Mouse (Mus musculus): ENCODE data around the gene Rhoj. TPM values are rescaled to one million over a fixed set of nuclear protein-coding genes. Genes with fewer than 3 reads are reported as not detected.

Rhoj gene
- polyA plus RNA-seq (2014; fragmentation: Illumina TruSeq; extraction: RNeasy Lipid Tissue Mini Kit (QIAGEN cat#74804); ENCODE audit: low read depth, low replicate concordance): 39.8 TPM

DNA sequence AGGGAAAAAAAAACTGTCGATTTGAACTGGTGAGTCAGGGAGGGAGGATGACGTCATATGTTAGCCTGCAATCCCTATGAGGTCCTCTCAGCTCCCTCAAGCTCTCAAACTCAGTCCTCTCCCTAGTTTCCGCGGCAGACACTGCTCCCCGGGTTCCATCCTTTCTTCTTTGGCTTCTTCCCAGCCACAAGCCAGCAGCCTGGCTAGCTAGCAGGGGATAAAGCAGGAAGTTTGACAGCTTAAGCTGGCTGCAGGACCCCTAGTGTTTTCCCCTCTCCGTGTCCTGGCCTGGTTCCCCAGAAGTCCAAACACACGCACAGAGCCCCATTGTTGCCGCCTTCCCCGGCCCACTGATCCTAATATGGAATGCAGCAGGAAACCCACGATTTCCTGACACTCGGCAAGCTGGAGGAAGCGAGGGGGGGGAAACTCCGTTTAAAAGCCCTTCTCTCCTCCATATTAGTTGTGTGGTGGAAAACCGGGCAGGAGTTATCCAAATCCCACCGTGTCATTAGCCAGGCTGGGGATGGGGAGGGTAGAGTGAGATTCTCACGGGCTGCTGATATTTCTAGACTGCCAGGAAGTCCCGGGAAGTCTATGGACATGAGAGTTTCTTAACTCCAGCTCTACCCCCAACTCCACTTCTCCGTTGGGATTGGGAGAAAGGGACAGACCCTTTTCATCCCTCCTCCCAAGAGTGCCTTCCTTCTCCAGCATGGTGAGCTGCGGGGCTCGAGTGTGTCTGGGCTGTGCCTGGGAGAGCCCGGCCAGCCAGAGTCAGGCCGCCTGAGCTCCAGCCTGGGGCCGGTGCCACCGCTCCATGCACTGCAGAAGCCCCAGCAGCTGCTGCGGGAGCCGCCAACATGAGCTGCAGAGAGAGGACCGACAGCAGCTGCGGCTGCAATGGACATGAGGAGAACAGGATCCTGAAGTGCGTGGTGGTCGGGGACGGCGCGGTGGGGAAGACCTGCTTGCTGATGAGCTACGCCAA is at the start of gene Rhoj:
Gene Rhoj (plus strand): TSS at position 362 of the 991 bp plus-strand sequence.

DNA sequence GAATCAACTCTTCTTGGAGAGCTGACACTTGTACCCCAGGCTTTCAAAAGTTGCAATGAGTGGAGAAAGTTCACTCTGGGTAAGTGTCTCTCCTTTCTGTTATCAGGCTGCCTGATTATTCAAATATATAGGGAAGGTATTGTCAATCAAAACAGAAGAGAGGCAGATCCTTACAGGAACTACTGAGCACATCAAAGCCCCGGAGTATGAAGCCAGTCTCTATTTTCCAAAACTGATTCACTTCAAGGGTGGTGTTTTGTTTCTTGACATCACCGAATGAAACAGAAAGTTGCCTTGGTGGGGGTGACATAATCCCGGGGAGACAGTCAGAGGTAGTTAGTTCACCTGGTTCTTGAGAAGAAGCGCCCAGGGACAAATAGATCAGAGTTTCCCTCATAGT is 108.6 kb downstream of the Rhoj start, which contains the start of gene Gphb5:
Gene Gphb5 (minus strand): TSS at position 101 of the 400 bp plus-strand sequence.

Other genes starting within 250 kb of the Rhoj start
- not detected for gene Kcnh5, start 131.0 kb upstream of the Rhoj start, polyA plus RNA-seq (2014; fragmentation: Illumina TruSeq; extraction: RNeasy Lipid Tissue Mini Kit (QIAGEN cat#74804); ENCODE audit: low read depth, low replicate concordance)
- not detected for gene Gphb5, start 108.5 kb downstream of the Rhoj start, polyA plus RNA-seq (2014; fragmentation: Illumina TruSeq; extraction: RNeasy Lipid Tissue Mini Kit (QIAGEN cat#74804); ENCODE audit: low read depth, low replicate concordance)